Mouse (Mus musculus): ENCODE measurements around the gene Als2cr12.
A peak's percentile ranks its signal among the peaks of the same experiment; 100 is the strongest.
"Not testable (repeated sequence)": the region's sequence is repeated elsewhere in the genome, so short reads cannot be mapped to it uniquely, and the experiment has no call there.

Als2cr12 gene

DNA sequence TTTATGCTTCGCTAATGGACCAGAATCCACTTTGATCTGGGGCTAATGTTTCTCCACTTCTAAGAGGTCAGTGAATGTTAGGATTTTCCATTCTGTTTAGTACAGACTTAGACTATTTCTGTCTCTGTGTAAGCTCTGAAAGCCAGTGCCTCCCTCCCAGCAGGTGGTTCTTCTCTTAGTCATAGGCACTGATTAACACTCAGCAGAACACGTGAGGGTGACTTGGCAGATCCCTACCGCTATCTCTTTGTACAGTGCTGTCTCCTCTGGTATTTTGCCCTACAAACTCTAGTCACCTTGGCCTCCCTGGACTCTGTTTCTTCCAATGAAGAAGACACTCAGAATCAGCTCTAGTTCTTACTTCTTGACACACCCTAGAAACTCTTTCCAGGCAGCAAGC lies 81.4 kb downstream of the Als2cr12 start:
- DNase-seq (ENCODE audit: low spot score in 2 of 2) = peak; percentile 53 to 59

DNA sequence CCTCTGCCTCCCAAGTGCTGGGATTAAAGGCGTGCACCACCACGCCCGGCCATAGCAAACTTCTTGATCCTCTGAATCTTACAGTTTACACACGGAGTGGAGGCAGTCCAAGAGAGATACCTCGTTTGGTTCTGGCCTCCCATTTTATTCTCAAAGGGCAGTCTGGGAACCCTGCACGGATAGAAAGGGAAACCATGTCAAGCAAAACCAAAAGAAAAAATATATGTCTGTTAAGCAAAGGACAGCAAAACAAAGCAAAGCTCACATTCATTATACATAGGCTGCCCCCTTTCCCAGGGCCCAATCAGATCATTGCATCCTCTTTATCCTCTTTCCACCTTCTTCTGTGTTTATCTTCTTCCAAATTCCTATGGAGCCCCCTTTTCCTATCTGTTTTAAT lies 82.0 kb downstream of the Als2cr12 start:
- DNase-seq (ENCODE audit: low spot score in 2 of 2) = no peak

DNA sequence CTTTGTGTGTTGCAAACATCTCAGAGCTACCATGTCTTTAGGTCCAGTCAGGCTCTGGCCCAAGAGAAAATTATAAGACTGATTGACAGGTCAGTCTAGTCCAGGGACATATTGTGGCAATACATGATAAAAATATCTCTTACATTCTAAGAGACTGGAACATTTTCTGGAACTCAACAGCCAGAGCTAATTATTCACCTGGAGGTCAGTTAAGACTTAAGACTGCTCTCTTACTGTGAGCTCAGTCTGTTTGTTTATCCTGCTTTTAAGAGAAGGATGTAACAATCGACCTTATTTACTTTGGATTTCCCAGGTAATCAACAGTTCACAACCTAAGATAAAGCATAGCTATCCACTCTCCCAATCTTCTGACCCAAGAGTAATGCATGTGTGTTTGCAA lies 85.2 kb downstream of the Als2cr12 start:
- DNase-seq (ENCODE audit: low spot score in 2 of 2) = no peak

GRCm38 (mm10) chr1:58610166-58610565 lies 85.6 kb downstream of the Als2cr12 start:
- DNase-seq (ENCODE audit: low spot score in 2 of 2) = no peak

DNA sequence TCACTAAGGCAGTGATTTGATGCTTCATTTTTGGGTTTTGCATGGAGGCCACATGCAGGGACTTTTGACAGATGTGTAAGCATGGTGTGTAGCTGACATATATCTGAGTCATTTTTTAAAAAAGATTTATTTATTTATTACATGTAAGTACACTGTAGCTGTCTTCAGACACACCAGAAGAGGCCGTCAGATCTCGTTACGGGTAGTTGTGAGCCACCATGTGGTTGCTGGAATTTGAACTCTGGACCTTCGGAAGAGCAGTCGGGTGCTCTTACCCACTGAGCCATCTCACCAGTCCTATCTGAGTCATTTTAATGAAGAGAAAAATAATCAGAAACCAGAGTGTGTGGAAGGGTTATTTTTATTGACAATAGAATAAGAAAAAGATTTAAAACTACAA lies 86.2 kb downstream of the Als2cr12 start:
- DNase-seq (ENCODE audit: low spot score in 2 of 2) = not testable (repeated sequence)

DNA sequence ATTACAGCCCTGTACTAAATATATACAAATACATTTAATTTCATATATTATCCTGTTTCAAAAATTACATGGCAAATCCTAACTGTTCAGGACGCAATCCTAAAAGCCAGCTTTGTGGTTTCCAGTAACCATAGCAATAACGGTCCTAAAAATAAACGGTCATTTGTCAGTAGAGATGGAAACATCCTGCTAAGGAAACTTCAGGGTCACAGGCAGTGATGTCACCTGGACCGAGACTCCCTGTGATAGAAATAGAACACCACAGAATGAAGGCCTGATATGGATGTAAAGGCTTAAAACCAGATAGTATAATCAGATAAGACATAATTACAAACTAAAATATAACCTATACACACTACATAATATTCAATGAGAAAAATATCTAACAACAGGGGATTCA lies 92.1 kb downstream of the Als2cr12 start:
- no peak for DNase-seq (ENCODE audit: low spot score in 2 of 2)

DNA sequence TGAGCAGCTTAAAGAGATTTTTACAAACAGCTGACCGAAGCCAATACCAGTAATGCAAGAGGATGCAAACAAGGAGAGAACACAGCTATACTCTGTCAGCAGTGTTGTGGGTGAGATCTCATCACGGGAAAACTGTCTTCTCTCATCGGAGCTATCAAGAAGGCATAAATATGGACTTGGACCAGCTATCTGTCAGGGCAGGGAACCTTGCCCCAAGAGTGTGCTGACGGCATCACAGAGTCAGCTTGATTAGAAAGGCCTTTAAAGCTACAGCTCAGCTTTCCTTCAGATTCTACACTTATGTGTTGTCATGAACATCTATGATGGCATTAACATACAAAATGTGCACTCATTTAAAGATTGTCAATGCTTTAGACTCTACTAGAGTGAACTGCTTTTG lies 93.1 kb downstream of the Als2cr12 start:
- no peak for DNase-seq (ENCODE audit: low spot score in 2 of 2)
